Mouse (Mus musculus) MEL (cell line): ENCODE measurements around the gene Corin.

Experiments
- EP300 ChIP-seq, 2 experiments: IDR thresholded peaks; 2 replicates each; pipeline ENCODE4 v1.6.1; 2011; ENCODE audit warnings: improper control_type of control experiment in 2 of 2, low read length in 2 of 2, low read depth in 1 of 2, mild to moderate bottlenecking in 1 of 2
- POLR2A ChIP-seq, 2 experiments: IDR thresholded peaks; 2 replicates each; pipeline ENCODE4 v1.6.1; 2011 to 2012; ENCODE audit warnings: low read length in 2 of 2, mild to moderate bottlenecking in 2 of 2, control low read depth in 1 of 2, improper control_type of control experiment in 1 of 2, low read depth in 1 of 2, moderate library complexity in 1 of 2; ENCODE audit not compliant: control insufficient read depth in 1 of 2, insufficient read depth in 1 of 2, poor library complexity in 1 of 2
- TBP ChIP-seq: IDR thresholded peaks from 2 replicates; pipeline ENCODE4 v1.8.0; 2011; ENCODE audit warnings: low read depth, low read length, improper control_type of control experiment
- ZC3H11A ChIP-seq: IDR thresholded peaks from 2 replicates; pipeline ENCODE4 v1.6.1; 2012; ENCODE audit warnings: low read depth, mild to moderate bottlenecking, inconsistent platforms, low read length, improper control_type of control experiment

DNA sequence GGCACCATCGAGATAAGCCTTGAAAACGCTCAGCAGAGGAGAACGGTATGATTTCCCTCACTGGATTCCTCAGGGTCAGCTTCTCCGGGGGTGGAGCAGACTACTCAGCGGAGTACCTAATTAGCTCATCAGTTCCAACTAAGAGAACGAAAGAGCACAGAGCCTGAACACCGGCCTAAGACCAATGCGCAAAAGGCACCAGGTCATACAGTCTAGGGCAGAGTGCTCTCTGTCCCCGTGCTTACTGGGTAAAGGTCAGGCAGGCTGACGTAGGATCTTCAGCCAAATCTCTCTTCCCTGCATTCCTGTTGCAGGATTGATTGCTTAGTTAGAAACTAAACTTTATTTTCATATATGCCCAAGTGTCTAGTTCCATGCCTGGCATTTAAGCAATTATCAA, 6.0 kb downstream of the Corin start:
- TF ChIP-seq EP300 (IDR thresholded peaks at IDR 0.05; ENCODE audit: low read depth in 1 of 2, low read length in 2 of 2): no peak
- no peak for TF ChIP-seq POLR2A (IDR thresholded peaks at IDR 0.05; ENCODE audit: control insufficient read depth in 1 of 2, insufficient read depth in 1 of 2, low read depth in 1 of 2, low read length in 2 of 2, poor library complexity in 1 of 2)
- no peak for TF ChIP-seq TBP
- TF ChIP-seq ZC3H11A: no peak
